Mouse (Mus musculus): ENCODE measurements at regions not wholly inside any gene's neighbourhood (a gene's known extent, or its start where the extent isn't known, plus 50 kb on each side); places are given as distances from the start of the nearest gene placed in this dataset.

DNA sequence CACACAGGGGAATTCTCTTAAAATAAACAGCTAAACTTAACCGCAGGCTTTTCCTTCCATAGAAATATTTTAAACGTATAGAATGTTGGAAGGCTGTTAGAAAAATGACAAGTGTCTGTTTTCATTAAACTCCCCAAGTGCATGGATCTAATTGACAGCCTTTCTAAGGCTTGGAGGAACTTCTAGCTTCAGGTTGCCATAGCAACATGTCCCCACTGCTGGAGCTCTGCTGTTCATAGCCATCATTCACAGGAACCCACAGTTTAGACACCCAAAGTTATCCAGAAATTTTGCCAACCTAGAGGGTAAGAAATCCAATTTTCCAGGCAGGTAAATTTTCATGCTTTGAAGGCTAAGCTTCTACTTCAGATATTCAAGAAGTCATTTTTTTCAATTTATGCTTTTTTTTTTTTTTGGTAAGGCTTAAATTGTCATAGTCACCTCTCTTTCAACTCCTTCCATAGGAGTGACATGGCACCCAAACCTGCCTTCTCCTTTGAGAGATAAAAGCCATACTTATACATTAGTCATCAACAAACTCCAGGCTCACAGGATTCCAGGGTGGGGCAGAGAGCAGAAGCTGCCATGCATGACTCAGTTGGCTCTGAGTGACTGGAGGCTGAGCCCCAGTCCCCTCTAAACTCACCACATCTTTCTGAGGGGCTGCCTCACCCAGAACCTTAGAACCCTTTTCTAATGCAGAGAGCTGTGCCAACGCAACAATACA lies 385.1 kb downstream of the Ccser2 start:
- no peaks in the 10 kb centered on the region for H3K36me3 ChIP-seq (replicated peaks; ENCODE audit: control insufficient read depth, insufficient read depth, low read length)
- H3K9ac ChIP-seq (replicated peaks; ENCODE audit: low read depth, low read length), result no peak overlapping the region
- no peak overlapping the region for H3K27ac ChIP-seq (ENCODE audit: low read depth)
- no peak overlapping the region for H3K4me2 ChIP-seq (ENCODE audit: low read depth, low read length)
- H3K9me3 ChIP-seq (replicated peaks; ENCODE audit: control insufficient read depth, low read length), result no peaks in the 10 kb centered on the region
- DNase-seq (ENCODE audit: low spot score), result no peak
- TF ChIP-seq CTCF (IDR thresholded peaks at IDR 0.05; ENCODE audit: low read depth), result no peak
- TF ChIP-seq EP300 (IDR thresholded peaks at IDR 0.05; ENCODE audit: low read depth), result no peak
- no peak for ATAC-seq (ENCODE audit: insufficient read depth, low read depth)
- 63% methylated on average over 3 of the region's 3 CpGs for WGBS
- no peak overlapping the region for H3K4me3 ChIP-seq (ENCODE audit: low read depth, low read length)
- no peaks in the 10 kb centered on the region for H3K4me1 ChIP-seq (ENCODE audit: control insufficient read depth, insufficient read depth)
- H3K27me3 ChIP-seq (ENCODE audit: control insufficient read depth, insufficient read depth, low read length), result no peaks in the 10 kb centered on the region

DNA sequence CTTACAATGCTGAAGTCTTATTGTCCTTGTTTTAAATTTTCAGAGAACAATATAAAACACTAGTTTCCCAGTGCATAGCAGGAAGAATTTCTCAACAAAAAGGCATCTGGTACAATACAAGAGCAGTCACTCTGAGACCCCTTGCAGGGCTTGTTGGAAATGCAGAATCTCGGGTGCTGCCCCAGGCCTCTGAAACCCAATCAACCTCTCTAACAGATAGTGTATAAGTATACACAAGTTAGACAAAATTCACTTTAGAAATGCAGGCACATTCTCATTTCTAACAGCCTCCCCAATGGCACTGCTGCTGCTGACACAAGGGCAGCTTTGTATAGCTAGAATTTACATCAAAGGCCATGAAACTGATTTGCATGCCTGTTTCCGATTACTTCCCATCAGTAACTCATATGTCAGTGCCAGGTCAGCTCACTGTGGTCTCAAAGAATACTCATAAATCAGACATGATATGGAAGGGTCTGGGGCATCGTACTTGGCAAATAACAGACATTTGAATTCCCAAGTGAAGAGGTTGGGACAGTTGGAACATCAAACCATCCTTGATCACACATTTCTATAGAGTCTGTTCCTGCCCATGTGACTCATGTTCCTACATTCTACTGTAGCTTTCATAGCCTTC lies 405.2 kb downstream of the Ccser2 start:
- ATAC-seq (ENCODE audit: insufficient read depth, low read depth), result no peak
- Histone ChIP-seq H3K9me3 (replicated peaks; ENCODE audit: control insufficient read depth, low read length) (no peaks in the 10 kb centered on the region), H3K36me3 (replicated peaks; ENCODE audit: control insufficient read depth, insufficient read depth, low read length) (no peaks in the 10 kb centered on the region), H3K4me3 (ENCODE audit: low read depth, low read length) (no peak overlapping the region), H3K9ac (replicated peaks; ENCODE audit: low read depth, low read length) (no peak overlapping the region), H3K4me2 (ENCODE audit: low read depth, low read length) (no peak overlapping the region), H3K4me1 (ENCODE audit: control insufficient read depth, insufficient read depth) (no peaks in the 10 kb centered on the region), H3K27ac (ENCODE audit: low read depth) (no peak overlapping the region), H3K27me3 (ENCODE audit: control insufficient read depth, insufficient read depth, low read length) (no peaks in the 10 kb centered on the region)
- no peak for TF ChIP-seq EP300 (IDR thresholded peaks at IDR 0.05; ENCODE audit: low read depth)
- TF ChIP-seq CTCF (IDR thresholded peaks at IDR 0.05; ENCODE audit: low read depth), result no peak
- WGBS, result 79% methylated on average over 3 of the region's 3 CpGs
- no peak for DNase-seq (ENCODE audit: low spot score)

DNA sequence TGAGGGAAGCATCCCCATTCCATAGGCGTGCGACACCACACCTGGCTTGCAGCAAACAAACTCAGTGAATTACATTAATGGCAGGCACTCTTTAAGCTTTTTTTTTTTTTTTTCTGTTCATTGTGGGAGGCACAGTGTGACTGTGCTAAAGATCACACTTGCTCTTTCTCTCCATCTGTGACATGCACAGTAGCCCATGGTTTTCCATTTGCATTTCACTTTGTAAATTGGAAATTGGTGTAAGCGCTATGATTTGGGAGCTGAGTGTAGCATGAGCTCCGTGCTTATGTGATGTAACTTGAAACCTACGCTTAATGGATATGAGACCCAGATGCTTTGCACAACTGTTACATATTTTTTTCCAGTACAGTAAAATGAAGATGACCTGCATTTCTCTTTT lies 431.2 kb downstream of the Ccser2 start:
- H3K4me1 ChIP-seq (ENCODE audit: control insufficient read depth, insufficient read depth), result no peaks in the 10 kb centered on the region
- WGBS, result 85% methylated on average over 5 of the region's 5 CpGs
- H3K27me3 ChIP-seq (ENCODE audit: control insufficient read depth, insufficient read depth, low read length), result no peaks in the 10 kb centered on the region
- DNase-seq (ENCODE audit: low spot score), result no peak
- no peaks in the 10 kb centered on the region for H3K9me3 ChIP-seq (replicated peaks; ENCODE audit: control insufficient read depth, low read length)
- TF ChIP-seq EP300 (IDR thresholded peaks at IDR 0.05; ENCODE audit: low read depth) (no peak), CTCF (IDR thresholded peaks at IDR 0.05; ENCODE audit: low read depth) (no peak)
- ATAC-seq (ENCODE audit: insufficient read depth, low read depth), result no peak
- H3K4me3 ChIP-seq (ENCODE audit: low read depth, low read length), result no peak overlapping the region
- no peak overlapping the region for H3K27ac ChIP-seq (ENCODE audit: low read depth)
- H3K4me2 ChIP-seq (ENCODE audit: low read depth, low read length), result no peak overlapping the region
- H3K36me3 ChIP-seq (replicated peaks; ENCODE audit: control insufficient read depth, insufficient read depth, low read length), result no peaks in the 10 kb centered on the region
- no peak overlapping the region for H3K9ac ChIP-seq (replicated peaks; ENCODE audit: low read depth, low read length)

DNA sequence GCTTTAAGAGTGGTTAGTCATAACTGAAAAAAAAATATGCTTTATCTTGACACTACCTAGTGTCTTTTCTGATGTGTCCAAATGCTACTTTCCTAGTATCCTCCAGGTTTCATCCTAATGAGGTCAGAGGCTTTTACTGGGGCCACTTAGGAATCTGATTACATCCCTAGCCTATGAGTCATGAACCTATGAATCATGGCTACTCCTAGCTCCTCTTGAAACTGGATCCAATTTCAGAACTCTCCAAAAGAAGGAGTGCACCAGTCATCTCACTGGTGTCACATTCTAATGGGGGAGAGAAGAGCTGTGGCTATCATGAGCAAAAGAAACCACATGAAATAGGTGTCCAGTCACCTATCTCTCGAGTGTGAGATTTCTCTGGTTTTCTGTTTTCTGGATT lies 432.6 kb downstream of the 4930474N05Rik start:
- ATAC-seq (ENCODE audit: insufficient read depth, low read depth) (no peak), DNase-seq (ENCODE audit: low spot score) (no peak)
- no peaks in the 10 kb centered on the region for H3K27me3 ChIP-seq (ENCODE audit: control insufficient read depth, insufficient read depth, low read length)

DNA sequence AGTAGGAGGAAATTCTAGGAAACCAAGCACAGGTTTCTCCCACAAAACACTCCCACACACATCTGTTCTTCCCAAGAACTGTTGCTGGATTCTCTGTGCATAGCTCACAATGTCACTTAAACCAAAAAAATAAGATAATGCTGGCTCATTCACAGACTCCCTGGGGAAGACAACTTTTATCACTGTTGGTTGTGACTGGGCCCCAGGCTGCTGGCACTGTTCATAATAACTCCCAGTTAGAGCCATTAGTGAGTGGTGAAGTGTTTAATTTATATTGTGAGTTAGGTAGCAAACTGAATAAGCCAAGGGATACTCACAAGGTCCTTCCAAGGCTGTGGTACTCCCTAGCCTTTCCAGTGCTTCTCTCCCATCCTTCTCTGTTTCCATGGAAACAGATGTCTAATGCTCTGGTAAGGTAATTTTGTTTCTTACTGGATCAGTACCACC lies 430.9 kb downstream of the 4930474N05Rik start:
- no peak overlapping the region for H3K9ac ChIP-seq (replicated peaks; ENCODE audit: low read depth, low read length)
- H3K27me3 ChIP-seq (ENCODE audit: control insufficient read depth, insufficient read depth, low read length), result no peaks in the 10 kb centered on the region
- H3K4me1 ChIP-seq (ENCODE audit: control insufficient read depth, insufficient read depth), result no peaks in the 10 kb centered on the region
- no peak overlapping the region for H3K4me2 ChIP-seq (ENCODE audit: low read depth, low read length)
- TF ChIP-seq EP300 (IDR thresholded peaks at IDR 0.05; ENCODE audit: low read depth), result no peak
- no peak for TF ChIP-seq CTCF (IDR thresholded peaks at IDR 0.05; ENCODE audit: low read depth)
- no peaks in the 10 kb centered on the region for H3K36me3 ChIP-seq (replicated peaks; ENCODE audit: control insufficient read depth, insufficient read depth, low read length)
- no peak overlapping the region for H3K27ac ChIP-seq (ENCODE audit: low read depth)
- DNase-seq (ENCODE audit: low spot score), result no peak
- no peak overlapping the region for H3K4me3 ChIP-seq (ENCODE audit: low read depth, low read length)
- ATAC-seq (ENCODE audit: insufficient read depth, low read depth), result no peak
- no peaks in the 10 kb centered on the region for H3K9me3 ChIP-seq (replicated peaks; ENCODE audit: control insufficient read depth, low read length)

More for the DNA sequence above, 432.6 kb downstream of the 4930474N05Rik start:
- Histone ChIP-seq H3K4me2 (ENCODE audit: low read depth, low read length) (no peak overlapping the region), H3K4me1 (ENCODE audit: control insufficient read depth, insufficient read depth) (no peaks in the 10 kb centered on the region), H3K9ac (replicated peaks; ENCODE audit: low read depth, low read length) (no peak overlapping the region), H3K27ac (ENCODE audit: low read depth) (no peak overlapping the region), H3K4me3 (ENCODE audit: low read depth, low read length) (no peak overlapping the region), H3K9me3 (replicated peaks; ENCODE audit: control insufficient read depth, low read length) (no peaks in the 10 kb centered on the region), H3K36me3 (replicated peaks; ENCODE audit: control insufficient read depth, insufficient read depth, low read length) (no peaks in the 10 kb centered on the region)
- TF ChIP-seq EP300 (IDR thresholded peaks at IDR 0.05; ENCODE audit: low read depth), result no peak
- no peak for TF ChIP-seq CTCF (IDR thresholded peaks at IDR 0.05; ENCODE audit: low read depth)
- WGBS, result 59% methylated on average over 1 of the region's 1 CpGs
